ENCODE assay signal across 14 mouse cellular contexts in genomic region chr15:25473201-25473710, GRCm38 (mm10).
"Had no signal": no experiment of that assay in that cellular context is flagged by ENCODE, and none has a peak within 500 bp of the region (broad histone marks: within the 10 kb centered on the region; RNA-seq: fewer than 3 reads in every experiment).

No protein-coding gene starts in this region.

- DNase-seq: layer of hippocampus, adult 9-11 months; lung, adult 2 months; right cerebral cortex, adult 18-20 months; right cerebral cortex, postnatal 14 days; spleen, adult 18-20 months; thymus, postnatal 36 days had no signal

- H3K9ac ChIP-seq: midbrain, embryonic 12.5 days; midbrain, embryonic 15.5 days; neural tube, embryonic 12.5 days; neural tube, embryonic 15.5 days; stomach, embryonic 15.5 days had no signal

- H3K4me2 ChIP-seq: midbrain, embryonic 12.5 days; midbrain, embryonic 15.5 days; neural tube, embryonic 12.5 days; neural tube, embryonic 15.5 days; stomach, embryonic 15.5 days had no signal

- ATAC-seq: midbrain, embryonic 15.5 days had no signal

- H3K36me3 ChIP-seq: midbrain, embryonic 12.5 days; midbrain, embryonic 15.5 days; neural tube, embryonic 12.5 days; neural tube, embryonic 15.5 days; stomach, embryonic 15.5 days had no signal

- H3K27ac ChIP-seq: kidney, postnatal 0 days; layer of hippocampus, adult 2 months; macrophage; midbrain, embryonic 12.5 days; midbrain, embryonic 15.5 days; neural tube, embryonic 12.5 days; neural tube, embryonic 15.5 days; stomach, embryonic 15.5 days had no signal

- H3K4me3 ChIP-seq: layer of hippocampus, adult 2 months; midbrain, embryonic 12.5 days; midbrain, embryonic 15.5 days; neural tube, embryonic 12.5 days; neural tube, embryonic 15.5 days; stomach, embryonic 15.5 days had no signal

- H3K9me3 ChIP-seq: midbrain, embryonic 12.5 days; midbrain, embryonic 15.5 days; neural tube, embryonic 12.5 days; neural tube, embryonic 15.5 days; stomach, embryonic 15.5 days had no signal

- H3K4me1 ChIP-seq: midbrain, embryonic 12.5 days; midbrain, embryonic 15.5 days; neural tube, embryonic 12.5 days; neural tube, embryonic 15.5 days; stomach, embryonic 15.5 days had no signal

- H3K27me3 ChIP-seq: midbrain, embryonic 12.5 days; midbrain, embryonic 15.5 days; neural tube, embryonic 12.5 days; neural tube, embryonic 15.5 days; stomach, embryonic 15.5 days had no signal
